Mouse (Mus musculus): ENCODE measurements around the gene Tbc1d2b. TPM values are rescaled to one million over a fixed set of nuclear protein-coding genes. Genes with fewer than 3 reads are reported as not detected.

The Tbc1d2b gene
- polyA plus RNA-seq, 1 experiment from 2014 or later = 9.6 TPM

GRCm38 (mm10) chr9:90172528-90173321, 97.9 kb downstream of the Tbc1d2b start:
- no peak overlapping the region for H3K4me3 ChIP-seq (ENCODE audit: low read depth, low read length)
- 76% methylated on average over 8 of the region's 8 CpGs for WGBS
- no peak overlapping the region for H3K4me2 ChIP-seq (ENCODE audit: low read depth, severe bottlenecking)
- no peaks in the 10 kb centered on the region for H3K4me1 ChIP-seq (ENCODE audit: control insufficient read depth, insufficient read depth, low read length)
- no peaks in the 10 kb centered on the region for H3K27me3 ChIP-seq (ENCODE audit: control insufficient read depth, insufficient read depth, low read length)
- H3K36me3 ChIP-seq (ENCODE audit: control insufficient read depth, insufficient read depth, low read length) = no peaks in the 10 kb centered on the region
- H3K9me3 ChIP-seq (ENCODE audit: control insufficient read depth, low read length) = no peaks in the 10 kb centered on the region
- ATAC-seq (ENCODE audit: insufficient number of reproducible peaks, low FRiP score, low TSS enrichment, low read depth) (no peak), DNase-seq (ENCODE audit: low spot score) (no peak)
- H3K9ac ChIP-seq (ENCODE audit: low read length) = no peak overlapping the region
- no peak overlapping the region for H3K27ac ChIP-seq (replicated peaks; ENCODE audit: low read depth, low read length)

DNA sequence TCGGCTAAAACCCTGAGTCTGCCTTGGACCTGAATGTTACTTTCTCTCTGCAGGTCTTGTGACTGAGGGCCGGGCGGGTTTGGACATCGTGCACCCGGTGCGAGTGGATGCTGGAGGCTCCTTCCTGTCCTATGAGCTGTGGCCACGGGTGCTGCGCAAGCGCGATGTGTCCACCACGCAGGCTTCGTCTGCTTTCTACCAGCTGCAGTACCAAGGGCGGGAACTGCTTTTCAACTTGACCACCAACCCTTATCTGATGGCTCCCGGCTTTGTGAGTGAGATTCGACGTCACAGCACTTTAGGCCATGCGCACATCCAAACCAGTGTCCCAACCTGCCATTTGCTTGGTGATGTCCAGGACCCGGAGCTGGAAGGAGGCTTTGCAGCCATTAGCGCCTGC, 99.2 kb downstream of the Tbc1d2b start:
- Histone ChIP-seq H3K9me3 (ENCODE audit: control insufficient read depth, low read length) (no peaks in the 10 kb centered on the region), H3K4me3 (ENCODE audit: low read depth, low read length) (no peak overlapping the region), H3K4me1 (ENCODE audit: control insufficient read depth, insufficient read depth, low read length) (no peaks in the 10 kb centered on the region), H3K9ac (ENCODE audit: low read length) (no peak overlapping the region), H3K27ac (replicated peaks; ENCODE audit: low read depth, low read length) (no peak overlapping the region), H3K4me2 (ENCODE audit: low read depth, severe bottlenecking) (no peak overlapping the region), H3K27me3 (ENCODE audit: control insufficient read depth, insufficient read depth, low read length) (no peaks in the 10 kb centered on the region), H3K36me3 (ENCODE audit: control insufficient read depth, insufficient read depth, low read length) (no peaks in the 10 kb centered on the region)
- DNase-seq (ENCODE audit: low spot score) (no peak), ATAC-seq (ENCODE audit: insufficient number of reproducible peaks, low FRiP score, low TSS enrichment, low read depth) (no peak)
- 96% methylated on average over 19 of the region's 19 CpGs for WGBS

GRCm38 (mm10) chr9:90169965-90170364, 100.6 kb downstream of the Tbc1d2b start:
- H3K4me1 ChIP-seq (ENCODE audit: control insufficient read depth, insufficient read depth, low read length) = no peaks in the 10 kb centered on the region
- no peaks in the 10 kb centered on the region for H3K27me3 ChIP-seq (ENCODE audit: control insufficient read depth, insufficient read depth, low read length)
- no peak for ATAC-seq (ENCODE audit: insufficient number of reproducible peaks, low FRiP score, low TSS enrichment, low read depth)
- H3K9ac ChIP-seq (ENCODE audit: low read length) = no peak overlapping the region
- no peak overlapping the region for H3K4me3 ChIP-seq (ENCODE audit: low read depth, low read length)
- H3K9me3 ChIP-seq (ENCODE audit: control insufficient read depth, low read length) = no peaks in the 10 kb centered on the region
- no peak overlapping the region for H3K4me2 ChIP-seq (ENCODE audit: low read depth, severe bottlenecking)
- no peak for DNase-seq (ENCODE audit: low spot score)
- 60% methylated on average over 4 of the region's 4 CpGs for WGBS
- no peak overlapping the region for H3K27ac ChIP-seq (replicated peaks; ENCODE audit: low read depth, low read length)
- no peaks in the 10 kb centered on the region for H3K36me3 ChIP-seq (ENCODE audit: control insufficient read depth, insufficient read depth, low read length)

- no peak for DNase-seq (ENCODE audit: low spot score)
- WGBS = 82% methylated on average over 5 of the region's 5 CpGs
- Histone ChIP-seq H3K4me2 (ENCODE audit: low read depth, severe bottlenecking) (no peak overlapping the region), H3K27ac (replicated peaks; ENCODE audit: low read depth, low read length) (no peak overlapping the region), H3K4me3 (ENCODE audit: low read depth, low read length) (no peak overlapping the region), H3K9me3 (ENCODE audit: control insufficient read depth, low read length) (no peaks in the 10 kb centered on the region), H3K36me3 (ENCODE audit: control insufficient read depth, insufficient read depth, low read length) (no peaks in the 10 kb centered on the region), H3K27me3 (ENCODE audit: control insufficient read depth, insufficient read depth, low read length) (no peaks in the 10 kb centered on the region), H3K9ac (ENCODE audit: low read length) (no peak overlapping the region), H3K4me1 (ENCODE audit: control insufficient read depth, insufficient read depth, low read length) (peaks cover 4% of the 10 kb centered on the region; the same call in 1 of the 2 replicates)
- ATAC-seq (ENCODE audit: insufficient number of reproducible peaks, low FRiP score, low TSS enrichment, low read depth) = no peak
Observed at GRCm38 (mm10) chr9:90166615-90167014, 104.0 kb downstream of the Tbc1d2b start.

DNA sequence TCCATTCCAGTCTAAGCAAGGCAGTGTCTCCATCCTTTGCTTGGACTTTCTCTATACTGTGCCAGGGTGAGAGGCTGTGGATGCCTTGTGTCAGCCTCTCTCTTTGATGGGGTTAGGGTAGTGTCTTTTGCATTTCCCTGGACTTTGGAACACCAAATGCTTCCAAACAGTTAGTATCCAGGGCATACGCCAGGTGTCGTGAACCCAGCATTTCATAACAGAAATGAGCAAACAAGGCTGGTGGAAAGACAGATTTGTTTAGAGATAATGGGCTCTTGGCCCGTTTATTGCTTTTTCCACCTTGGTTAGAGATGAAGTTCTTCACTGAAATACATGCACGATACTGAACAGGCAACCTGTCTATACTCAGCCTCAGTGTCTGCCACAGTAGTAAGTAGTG, 105.0 kb downstream of the Tbc1d2b start:
- no peak overlapping the region for H3K27ac ChIP-seq (replicated peaks; ENCODE audit: low read depth, low read length)
- ATAC-seq (ENCODE audit: insufficient number of reproducible peaks, low FRiP score, low TSS enrichment, low read depth) (no peak), DNase-seq (ENCODE audit: low spot score) (no peak)
- no peak overlapping the region for H3K4me3 ChIP-seq (ENCODE audit: low read depth, low read length)
- no peaks in the 10 kb centered on the region for H3K9me3 ChIP-seq (ENCODE audit: control insufficient read depth, low read length)
- 92% methylated on average over 4 of the region's 4 CpGs for WGBS
- H3K4me2 ChIP-seq (ENCODE audit: low read depth, severe bottlenecking) = no peak overlapping the region
- no peak overlapping the region for H3K9ac ChIP-seq (ENCODE audit: low read length)
- peaks cover 4% of the 10 kb centered on the region; the same call in 1 of the 2 replicates for H3K4me1 ChIP-seq (ENCODE audit: control insufficient read depth, insufficient read depth, low read length)
- H3K27me3 ChIP-seq (ENCODE audit: control insufficient read depth, insufficient read depth, low read length) = no peaks in the 10 kb centered on the region
- H3K36me3 ChIP-seq (ENCODE audit: control insufficient read depth, insufficient read depth, low read length) = no peaks in the 10 kb centered on the region

- no peaks in the 10 kb centered on the region for H3K27me3 ChIP-seq (ENCODE audit: control insufficient read depth, insufficient read depth, low read length)
- ATAC-seq (ENCODE audit: insufficient number of reproducible peaks, low FRiP score, low TSS enrichment, low read depth) (no peak), DNase-seq (ENCODE audit: low spot score) (no peak)
- H3K4me1 ChIP-seq (ENCODE audit: control insufficient read depth, insufficient read depth, low read length) = peaks cover 4% of the 10 kb centered on the region; the same call in 1 of the 2 replicates
- no peak overlapping the region for H3K9ac ChIP-seq (ENCODE audit: low read length)
- H3K4me2 ChIP-seq (ENCODE audit: low read depth, severe bottlenecking) = peak overlapping the region; percentile 77; the same call in 1 of the 2 replicates
- no peak overlapping the region for H3K27ac ChIP-seq (replicated peaks; ENCODE audit: low read depth, low read length)
- no peaks in the 10 kb centered on the region for H3K9me3 ChIP-seq (ENCODE audit: control insufficient read depth, low read length)
- 49% methylated on average over 4 of the region's 4 CpGs for WGBS
- H3K4me3 ChIP-seq (ENCODE audit: low read depth, low read length) = no peak overlapping the region
- no peaks in the 10 kb centered on the region for H3K36me3 ChIP-seq (ENCODE audit: control insufficient read depth, insufficient read depth, low read length)
Observed at GRCm38 (mm10) chr9:90164670-90165453, 105.7 kb downstream of the Tbc1d2b start.

GRCm38 (mm10) chr9:90163749-90164095, 106.9 kb downstream of the Tbc1d2b start:
- H3K27me3 ChIP-seq (ENCODE audit: control insufficient read depth, insufficient read depth, low read length) = no peaks in the 10 kb centered on the region
- under 1% methylated on average over 17 of the region's 18 CpGs for WGBS
- H3K4me2 ChIP-seq (ENCODE audit: low read depth, severe bottlenecking) = peak overlapping the region; percentile 77
- no peaks in the 10 kb centered on the region for H3K36me3 ChIP-seq (ENCODE audit: control insufficient read depth, insufficient read depth, low read length)
- peak overlapping the region; percentile 54 for H3K4me3 ChIP-seq (ENCODE audit: low read depth, low read length)
- H3K9me3 ChIP-seq (ENCODE audit: control insufficient read depth, low read length) = no peaks in the 10 kb centered on the region
- no peak for DNase-seq (ENCODE audit: low spot score)
- peak; percentile 58 for ATAC-seq (ENCODE audit: insufficient number of reproducible peaks, low FRiP score, low TSS enrichment, low read depth)
- peak overlapping the region; percentile 81 for H3K9ac ChIP-seq (ENCODE audit: low read length)
- no peak overlapping the region for H3K27ac ChIP-seq (replicated peaks; ENCODE audit: low read depth, low read length)
- H3K4me1 ChIP-seq (ENCODE audit: control insufficient read depth, insufficient read depth, low read length) = peaks cover 4% of the 10 kb centered on the region; the same call in 1 of the 2 replicates

DNA sequence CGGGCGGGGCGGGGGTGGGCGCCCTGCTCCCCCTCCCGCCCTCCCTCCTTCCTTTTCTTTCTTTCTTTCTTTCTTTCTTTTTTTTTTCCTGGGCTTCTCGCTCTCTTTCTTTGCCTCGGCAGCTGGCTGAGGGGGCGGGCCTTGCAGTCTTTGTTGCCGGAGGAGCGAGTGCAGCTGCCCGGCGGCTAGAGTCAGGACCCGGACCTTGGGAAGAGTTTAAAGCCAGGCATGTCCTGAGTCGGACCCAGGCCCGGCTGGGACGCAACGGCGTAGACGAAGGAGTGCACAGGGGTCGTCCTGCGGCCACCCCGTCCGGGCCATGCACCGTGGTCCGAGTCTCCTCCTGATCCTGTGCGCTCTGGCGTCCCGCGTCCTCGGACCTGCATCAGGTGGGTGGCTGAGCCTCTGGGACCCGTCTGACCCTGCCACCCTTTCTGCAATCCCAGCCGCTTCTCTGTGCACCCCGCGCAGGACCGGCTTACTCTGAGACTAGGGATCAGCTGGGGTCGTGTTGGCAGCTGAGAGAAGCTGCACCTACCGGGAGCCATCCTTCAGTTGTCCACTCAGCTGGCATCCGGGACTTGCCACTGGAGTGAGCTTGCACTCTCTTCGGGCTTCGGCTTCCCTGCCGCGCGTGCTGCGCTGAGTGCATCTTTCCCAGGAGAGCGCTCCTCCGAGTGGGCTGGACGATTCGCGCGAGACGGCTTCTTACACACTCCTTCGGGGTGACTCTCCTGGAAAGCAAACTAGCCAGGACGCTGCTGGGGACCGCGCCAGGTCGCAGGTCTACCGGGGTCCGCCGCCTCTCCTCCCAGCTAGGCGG, 107.5 kb downstream of the Tbc1d2b start, which contains the start of gene Adamts7:
Adamts7 (plus strand) TSS at position 144 of the 823 bp plus-strand sequence.
- WGBS = under 1% methylated on average over 52 of the region's 60 CpGs
- peak; percentile 69 for ATAC-seq (ENCODE audit: insufficient number of reproducible peaks, low FRiP score, low TSS enrichment, low read depth)
- no peaks in the 10 kb centered on the region for H3K36me3 ChIP-seq (ENCODE audit: control insufficient read depth, insufficient read depth, low read length)
- H3K9me3 ChIP-seq (ENCODE audit: control insufficient read depth, low read length) = no peaks in the 10 kb centered on the region
- H3K27me3 ChIP-seq (ENCODE audit: control insufficient read depth, insufficient read depth, low read length) = no peaks in the 10 kb centered on the region
- H3K4me3 ChIP-seq (ENCODE audit: low read depth, low read length) = peak within 1 kb of the TSS; percentile 54
- DNase-seq (ENCODE audit: low spot score) = peak; percentile 79
- H3K27ac ChIP-seq (replicated peaks; ENCODE audit: low read depth, low read length) = no peak within 1 kb of the TSS; the same call in 1 of the 2 replicates
- H3K9ac ChIP-seq (ENCODE audit: low read length) = peak within 1 kb of the TSS; percentile 81
- peak within 1 kb of the TSS; percentile 77 for H3K4me2 ChIP-seq (ENCODE audit: low read depth, severe bottlenecking)
- H3K4me1 ChIP-seq (ENCODE audit: control insufficient read depth, insufficient read depth, low read length) = peaks cover 4% of the 10 kb centered on the region; the same call in 1 of the 2 replicates

Data from limb, embryonic 11.5 days (tissue).